Mouse (Mus musculus) midbrain, embryonic 16.5 days (tissue): ENCODE measurements at regions not wholly inside any gene's neighbourhood (a gene's known extent, or its start where the extent isn't known, plus 50 kb on each side); places are given as distances from the start of the nearest gene placed in this dataset.

Experiments used
- ATAC-seq: fragments of 200-750 bp; cut with Nextera tagmentation; 2 replicates; pipeline ENCODE4 v1.8.0; 2017; ENCODE audit warnings: moderate TSS enrichment
- H3K27ac ChIP-seq: fragments of 300-500 bp; sonication (generic); 2 replicates; pipeline ENCODE4 v1.5.1; 2014; ENCODE audit warnings: mild to moderate bottlenecking, low read length, mixed read lengths
- H3K27me3 ChIP-seq: fragments of 300-500 bp; sonication (generic); 2 replicates; pipeline ENCODE4 v1.6.1; 2014; ENCODE audit warnings: low read depth, low read length, mixed read lengths; ENCODE audit not compliant: control insufficient read depth, insufficient read depth
- H3K36me3 ChIP-seq: fragments of 300-500 bp; sonication (generic); 2 replicates; pipeline ENCODE4 v1.6.1; 2014; ENCODE audit warnings: mild to moderate bottlenecking, low read length, moderate library complexity, mixed read lengths; ENCODE audit not compliant: control insufficient read depth, insufficient read depth
- H3K4me1 ChIP-seq: fragments of 300-500 bp; sonication (generic); 2 replicates; pipeline ENCODE4 v1.6.1; 2014; ENCODE audit warnings: mild to moderate bottlenecking, low read length, mixed read lengths; ENCODE audit not compliant: control insufficient read depth, insufficient read depth
- H3K4me2 ChIP-seq: fragments of 300-500 bp; sonication (generic); 2 replicates; pipeline ENCODE4 v1.6.1; 2014; ENCODE audit warnings: mild to moderate bottlenecking, low read length, mixed read lengths
- H3K4me3 ChIP-seq: fragments of 300-500 bp; sonication (generic); 2 replicates; pipeline ENCODE4 v1.5.1; 2014; ENCODE audit warnings: low read depth, mild to moderate bottlenecking, low read length, moderate library complexity, mixed read lengths
- H3K9ac ChIP-seq: fragments of 300-500 bp; sonication (generic); 2 replicates; pipeline ENCODE4 v1.6.1; 2014; ENCODE audit warnings: low read depth, low read length, mixed read lengths
- H3K9me3 ChIP-seq: fragments of 300-500 bp; sonication (generic); replicated peaks from 2 replicates; pipeline ENCODE4 v1.6.1; 2014; ENCODE audit warnings: mild to moderate bottlenecking, low read length, mixed read lengths; ENCODE audit not compliant: control insufficient read depth, poor library complexity, severe bottlenecking
- WGBS: fragments of 180-500 bp; shearing (Covaris S2); extraction: QIAGEN DNeasy Blood & Tissue Kit; methylation state at CpG from one replicate; pipeline ENCODE4 v1.1.7; 2014; 5-methylcytosine and 5-hydroxymethylcytosine counted together

DNA sequence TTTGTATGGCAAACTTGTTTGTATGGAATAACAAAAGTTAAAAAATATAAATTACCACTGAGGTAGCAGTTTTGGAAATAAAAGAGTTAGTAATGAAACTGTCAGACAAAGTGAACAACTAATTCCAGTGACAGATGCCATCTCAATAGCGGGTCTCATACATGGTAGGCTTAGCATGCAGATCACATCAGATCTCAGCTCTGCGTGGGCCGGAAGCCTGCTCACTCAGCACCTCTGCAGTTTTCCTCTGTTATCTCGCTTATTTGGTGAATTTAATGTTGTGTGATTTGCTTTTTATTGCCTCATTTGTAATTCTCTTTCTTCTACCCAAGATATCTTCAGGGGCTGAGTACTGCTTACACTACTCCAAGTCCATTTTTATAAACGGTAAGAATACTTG is 527.9 kb downstream of the Tm4sf1 start:
- 75% methylated on average over 5 of the region's 5 CpGs for WGBS
- no peak overlapping the region for H3K4me3 ChIP-seq
- H3K9me3 ChIP-seq, result no peaks in the 10 kb centered on the region
- ATAC-seq, result no peak
- no peak overlapping the region for H3K9ac ChIP-seq
- no peaks in the 10 kb centered on the region for H3K36me3 ChIP-seq
- no peak overlapping the region for H3K4me2 ChIP-seq
- H3K4me1 ChIP-seq, result no peaks in the 10 kb centered on the region
- H3K27ac ChIP-seq, result no peak overlapping the region
- H3K27me3 ChIP-seq, result no peaks in the 10 kb centered on the region

- Histone ChIP-seq H3K4me2 (no peak overlapping the region), H3K4me1 (no peaks in the 10 kb centered on the region), H3K9me3 (no peaks in the 10 kb centered on the region), H3K36me3 (no peaks in the 10 kb centered on the region), H3K4me3 (no peak overlapping the region), H3K9ac (no peak overlapping the region), H3K27ac (no peak overlapping the region), H3K27me3 (no peaks in the 10 kb centered on the region)
- WGBS, result 30% methylated on average over 2 of the region's 2 CpGs
- no peak for ATAC-seq
Observed at GRCm38 (mm10) chr3:56770225-56770624, 531.6 kb downstream of the Tm4sf1 start.

DNA sequence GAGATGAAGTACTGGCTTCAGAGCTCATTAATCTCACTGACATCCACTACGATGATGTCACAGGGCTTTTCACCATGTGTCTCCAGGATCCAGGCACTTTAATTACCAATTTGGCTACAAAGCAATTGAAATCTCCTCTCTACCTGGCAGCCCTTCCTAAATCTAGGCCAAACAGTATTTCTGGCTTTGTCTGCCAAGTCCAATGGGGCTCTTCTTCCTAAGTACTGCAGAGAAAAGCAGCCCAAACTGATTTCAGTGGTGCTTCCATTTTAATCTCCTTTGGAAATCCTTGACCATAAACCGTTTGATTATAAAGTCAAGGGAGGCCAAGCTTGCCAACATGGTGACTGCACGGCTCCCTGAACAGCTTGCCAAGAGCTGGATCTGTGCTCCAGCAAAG is 534.7 kb downstream of the Tm4sf1 start:
- Histone ChIP-seq H3K9ac (no peak overlapping the region), H3K9me3 (no peaks in the 10 kb centered on the region), H3K36me3 (no peaks in the 10 kb centered on the region), H3K4me3 (no peak overlapping the region), H3K4me2 (no peak overlapping the region), H3K4me1 (no peaks in the 10 kb centered on the region), H3K27me3 (no peaks in the 10 kb centered on the region), H3K27ac (no peak overlapping the region)
- no peak for ATAC-seq
- 75% methylated on average over 3 of the region's 3 CpGs for WGBS

DNA sequence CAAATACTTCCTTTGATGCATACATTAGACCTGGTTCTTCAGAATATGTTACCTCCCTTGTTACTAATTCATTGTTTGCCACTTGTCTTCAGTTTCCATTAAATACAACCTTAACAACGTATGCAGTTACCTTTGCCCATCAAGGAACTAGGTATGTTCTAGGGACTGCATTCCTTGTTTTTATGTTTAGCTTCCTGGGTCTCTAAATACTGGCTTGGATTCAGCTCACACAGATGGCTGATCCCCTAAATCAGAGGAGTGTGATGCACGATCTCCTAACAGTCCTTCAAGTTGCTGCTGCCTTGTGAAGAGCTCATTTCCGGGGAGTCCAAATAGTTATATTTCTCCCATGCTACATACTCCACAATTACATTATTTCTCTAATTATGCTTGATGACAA is 537.5 kb downstream of the Tm4sf1 start:
- H3K9ac ChIP-seq, result no peak overlapping the region
- H3K36me3 ChIP-seq, result no peaks in the 10 kb centered on the region
- no peak overlapping the region for H3K4me3 ChIP-seq
- H3K4me2 ChIP-seq, result no peak overlapping the region
- no peak for ATAC-seq
- no peaks in the 10 kb centered on the region for H3K4me1 ChIP-seq
- no peak overlapping the region for H3K27ac ChIP-seq
- H3K9me3 ChIP-seq, result no peaks in the 10 kb centered on the region
- no peaks in the 10 kb centered on the region for H3K27me3 ChIP-seq
- 95% methylated on average over 3 of the region's 3 CpGs for WGBS

DNA sequence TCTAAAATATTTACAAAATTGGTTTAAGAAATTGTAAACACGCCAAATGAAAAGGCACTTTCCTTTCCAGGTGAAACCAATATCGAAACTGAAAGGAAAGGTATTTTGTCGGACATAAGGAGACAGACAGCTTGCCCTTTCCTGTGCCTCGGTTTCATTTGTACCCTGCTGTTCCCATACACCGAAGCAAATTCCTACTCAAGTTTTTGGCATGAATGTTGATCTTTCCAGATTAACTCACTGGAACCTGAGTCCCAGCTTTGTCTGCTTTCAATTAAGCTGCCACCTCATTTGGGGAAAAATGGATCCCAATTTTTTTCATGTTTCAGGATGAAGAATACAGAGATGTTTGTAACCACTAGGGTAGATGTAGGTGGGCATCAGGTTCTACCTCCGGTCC is 537.9 kb downstream of the Tm4sf1 start:
- no peaks in the 10 kb centered on the region for H3K36me3 ChIP-seq
- no peaks in the 10 kb centered on the region for H3K9me3 ChIP-seq
- H3K4me2 ChIP-seq, result no peak overlapping the region
- H3K27me3 ChIP-seq, result no peaks in the 10 kb centered on the region
- no peak for ATAC-seq
- 90% methylated on average over 6 of the region's 6 CpGs for WGBS
- no peaks in the 10 kb centered on the region for H3K4me1 ChIP-seq
- H3K9ac ChIP-seq, result no peak overlapping the region
- no peak overlapping the region for H3K4me3 ChIP-seq
- no peak overlapping the region for H3K27ac ChIP-seq

DNA sequence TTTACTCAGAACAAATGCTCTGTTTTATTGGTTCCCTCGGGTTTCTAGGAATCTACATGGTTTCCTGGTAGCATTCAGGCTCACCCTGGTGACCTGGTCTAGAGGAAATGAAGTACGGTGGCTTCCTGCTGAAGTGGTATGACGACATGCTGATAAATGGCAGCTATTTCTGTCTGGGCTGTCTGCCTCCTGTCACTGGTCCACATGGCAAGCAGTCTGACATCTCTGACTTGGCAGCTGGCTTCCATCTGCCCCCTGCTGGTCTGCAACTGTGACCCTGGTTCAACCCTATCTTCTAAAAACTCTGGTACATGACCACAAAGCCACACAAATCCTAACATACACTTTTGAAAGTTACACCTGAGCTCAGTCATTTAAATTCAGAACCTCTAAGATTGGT is 548.1 kb downstream of the Tm4sf1 start:
- no peak overlapping the region for H3K4me3 ChIP-seq
- WGBS, result 52% methylated on average over 3 of the region's 3 CpGs
- no peaks in the 10 kb centered on the region for H3K36me3 ChIP-seq
- H3K4me2 ChIP-seq, result no peak overlapping the region
- H3K4me1 ChIP-seq, result no peaks in the 10 kb centered on the region
- no peaks in the 10 kb centered on the region for H3K27me3 ChIP-seq
- no peaks in the 10 kb centered on the region for H3K9me3 ChIP-seq
- no peak overlapping the region for H3K27ac ChIP-seq
- ATAC-seq, result no peak
- no peak overlapping the region for H3K9ac ChIP-seq

GRCm38 (mm10) chr3:56751926-56752325 is 549.9 kb downstream of the Tm4sf1 start:
- no peaks in the 10 kb centered on the region for H3K27me3 ChIP-seq
- no peaks in the 10 kb centered on the region for H3K36me3 ChIP-seq
- no peaks in the 10 kb centered on the region for H3K4me1 ChIP-seq
- H3K9ac ChIP-seq, result no peak overlapping the region
- 84% methylated on average over 1 of the region's 1 CpGs for WGBS
- H3K9me3 ChIP-seq, result no peaks in the 10 kb centered on the region
- no peak overlapping the region for H3K4me2 ChIP-seq
- H3K27ac ChIP-seq, result no peak overlapping the region
- no peak overlapping the region for H3K4me3 ChIP-seq
- no peak for ATAC-seq

DNA sequence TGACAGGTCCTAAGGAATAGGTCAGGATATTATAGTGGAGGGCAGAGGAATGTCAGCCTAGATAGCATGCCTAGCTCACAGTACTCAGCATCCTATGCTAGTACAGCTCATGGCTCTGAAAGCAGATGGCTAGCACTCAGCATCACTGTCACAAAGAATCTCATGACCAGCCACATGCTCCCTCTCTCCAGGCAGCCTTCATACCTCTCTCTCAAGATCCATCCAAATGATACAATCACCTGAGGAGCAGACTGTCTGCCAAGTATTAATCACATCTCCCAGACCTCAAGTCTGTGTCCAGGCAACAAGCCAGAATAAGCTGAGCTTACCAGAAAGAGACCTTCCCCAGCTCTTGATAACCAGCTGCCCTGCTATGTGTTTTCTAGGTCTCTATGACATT is 557.4 kb upstream of the Nbea start:
- H3K9ac ChIP-seq, result no peak overlapping the region
- H3K27me3 ChIP-seq, result no peaks in the 10 kb centered on the region
- ATAC-seq, result no peak
- H3K36me3 ChIP-seq, result no peaks in the 10 kb centered on the region
- H3K4me1 ChIP-seq, result no peaks in the 10 kb centered on the region
- H3K4me2 ChIP-seq, result no peak overlapping the region
- H3K9me3 ChIP-seq, result no peaks in the 10 kb centered on the region
- no peak overlapping the region for H3K27ac ChIP-seq
- H3K4me3 ChIP-seq, result no peak overlapping the region

DNA sequence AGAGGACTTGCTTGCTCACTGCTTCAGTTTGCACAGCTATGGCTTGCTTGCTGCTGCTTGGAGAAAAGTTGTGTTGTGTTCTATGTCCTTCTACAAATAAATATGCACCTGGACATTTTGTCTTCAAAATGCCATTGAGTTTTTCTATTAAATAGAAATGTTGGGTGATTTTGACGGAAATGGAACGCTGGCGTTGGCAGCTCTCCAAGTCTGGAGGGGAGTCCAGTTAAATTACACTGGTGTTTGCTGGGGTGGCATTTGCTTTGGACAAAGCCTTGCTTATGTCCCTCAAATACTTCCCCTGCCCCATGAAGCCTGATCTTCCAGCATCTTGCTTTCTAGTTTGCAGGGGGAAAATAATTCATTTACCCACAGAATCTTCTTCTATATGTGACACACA is 556.0 kb upstream of the Nbea start:
- Histone ChIP-seq H3K4me3 (no peak overlapping the region), H3K4me2 (no peak overlapping the region), H3K9ac (no peak overlapping the region), H3K27me3 (no peaks in the 10 kb centered on the region), H3K4me1 (no peaks in the 10 kb centered on the region), H3K27ac (no peak overlapping the region), H3K36me3 (no peaks in the 10 kb centered on the region), H3K9me3 (no peaks in the 10 kb centered on the region)
- 76% methylated on average over 3 of the region's 3 CpGs for WGBS
- no peak for ATAC-seq

DNA sequence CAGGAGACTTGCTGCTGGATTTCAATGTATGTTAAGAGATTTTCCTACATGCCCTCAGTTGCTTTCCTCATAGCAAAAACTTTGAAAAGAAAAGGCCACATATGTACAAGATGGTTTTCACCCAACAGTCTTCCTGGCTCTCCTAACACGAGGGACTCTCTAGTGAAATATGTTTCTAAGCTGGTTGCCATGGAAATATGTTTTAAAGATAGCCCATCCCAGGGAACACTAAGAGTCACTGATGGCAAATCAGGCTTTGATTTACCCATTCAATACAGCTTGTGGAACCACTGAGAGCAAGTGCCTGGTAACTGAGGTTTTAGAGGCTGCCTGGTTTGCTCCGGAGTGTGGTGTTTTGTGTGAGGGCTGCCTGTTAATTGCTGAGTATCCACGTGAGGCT is 547.3 kb upstream of the Nbea start:
- Histone ChIP-seq H3K9me3 (no peaks in the 10 kb centered on the region), H3K27me3 (no peaks in the 10 kb centered on the region), H3K36me3 (no peaks in the 10 kb centered on the region), H3K4me3 (no peak overlapping the region), H3K9ac (no peak overlapping the region), H3K4me2 (no peak overlapping the region), H3K4me1 (no peaks in the 10 kb centered on the region), H3K27ac (no peak overlapping the region)
- 34% methylated on average over 3 of the region's 3 CpGs for WGBS
- 0 out of 2 replicates have a peak, but pooled peaks have one; percentile 32 for ATAC-seq
